Mouse (Mus musculus): Measurements from ENCODE around the gene Nrl. TPM values are rescaled to one million over a fixed set of nuclear protein-coding genes. Genes with fewer than 3 reads are reported as not detected.

Nrl gene
- 0.02 TPM in 1 of 2 replicates, not detected in the other for polyA plus RNA-seq (2012; rRNA removed)

DNA sequence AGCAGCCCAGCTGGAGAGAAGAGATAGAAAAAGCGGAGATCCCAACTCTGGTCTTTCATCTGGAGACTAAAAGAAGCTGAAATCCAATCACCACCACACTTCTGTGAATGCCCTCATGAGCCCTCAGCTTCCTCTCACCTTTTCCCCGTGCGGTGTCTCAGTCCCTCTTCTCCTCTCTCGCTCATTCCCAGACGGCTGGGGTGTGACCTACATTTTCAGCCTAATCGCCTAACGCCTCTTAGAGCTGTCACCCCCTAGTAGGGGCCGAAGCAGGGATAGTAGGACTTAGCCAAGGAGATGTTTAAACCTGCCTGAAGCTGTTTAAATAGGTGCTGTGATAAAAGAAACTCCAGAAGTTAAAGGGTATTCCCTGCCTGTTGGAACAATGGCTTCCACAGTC, at the start of gene Nrl:
TSS of gene Nrl (minus strand) at position 197 of the 400 bp plus-strand sequence.

GRCm38 (mm10) chr14:55560202-55561073, 35.7 kb upstream of the Nrl start, which contains the start of gene A730061H03Rik:
TSS of gene A730061H03Rik (minus strand) at chr14:55560406.

GRCm38 (mm10) chr14:55559799-55560201, 35.0 kb upstream of the Nrl start, which contains the start of gene Dcaf11:
TSS of gene Dcaf11 (plus strand) at chr14:55560006.

GRCm38 (mm10) chr14:55540067-55540786, 15.4 kb upstream of the Nrl start, which contains the start of gene Pck2:
TSS of gene Pck2 (plus strand) at chr14:55540266.

DNA sequence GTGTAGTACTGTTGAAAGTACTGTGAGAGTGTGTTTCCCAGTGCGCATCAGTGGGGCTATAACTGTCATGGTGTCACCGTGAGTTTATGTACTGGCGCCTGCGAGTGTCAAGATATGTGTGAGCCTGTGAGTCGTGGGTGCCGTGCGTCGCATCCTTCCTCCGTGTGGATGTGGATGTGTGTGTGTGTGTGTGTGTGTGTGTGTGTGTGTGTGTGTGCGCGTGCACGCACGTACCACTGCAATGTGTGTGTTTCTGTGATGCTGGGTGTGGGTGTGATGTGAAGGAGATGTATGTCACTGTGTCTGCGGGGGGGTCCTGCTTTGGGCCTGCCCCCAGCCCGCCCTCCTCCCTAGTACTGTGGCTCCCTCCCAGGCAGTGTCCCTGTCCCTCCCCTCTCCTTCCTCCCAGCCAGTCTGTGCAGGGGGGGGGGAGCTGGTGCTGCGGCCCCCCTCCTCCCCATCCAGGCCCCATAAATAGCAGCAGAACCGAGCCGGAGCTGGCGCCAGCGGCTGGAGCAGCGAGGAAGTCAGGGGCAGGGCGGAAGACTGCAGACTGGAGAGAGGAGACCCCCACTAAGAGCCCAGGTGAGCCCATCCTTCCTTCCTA, 14.6 kb downstream of the Nrl start, which contains the start of gene Cpne6:
TSS of gene Cpne6 (plus strand) at position 321 of the 607 bp plus-strand sequence.

DNA sequence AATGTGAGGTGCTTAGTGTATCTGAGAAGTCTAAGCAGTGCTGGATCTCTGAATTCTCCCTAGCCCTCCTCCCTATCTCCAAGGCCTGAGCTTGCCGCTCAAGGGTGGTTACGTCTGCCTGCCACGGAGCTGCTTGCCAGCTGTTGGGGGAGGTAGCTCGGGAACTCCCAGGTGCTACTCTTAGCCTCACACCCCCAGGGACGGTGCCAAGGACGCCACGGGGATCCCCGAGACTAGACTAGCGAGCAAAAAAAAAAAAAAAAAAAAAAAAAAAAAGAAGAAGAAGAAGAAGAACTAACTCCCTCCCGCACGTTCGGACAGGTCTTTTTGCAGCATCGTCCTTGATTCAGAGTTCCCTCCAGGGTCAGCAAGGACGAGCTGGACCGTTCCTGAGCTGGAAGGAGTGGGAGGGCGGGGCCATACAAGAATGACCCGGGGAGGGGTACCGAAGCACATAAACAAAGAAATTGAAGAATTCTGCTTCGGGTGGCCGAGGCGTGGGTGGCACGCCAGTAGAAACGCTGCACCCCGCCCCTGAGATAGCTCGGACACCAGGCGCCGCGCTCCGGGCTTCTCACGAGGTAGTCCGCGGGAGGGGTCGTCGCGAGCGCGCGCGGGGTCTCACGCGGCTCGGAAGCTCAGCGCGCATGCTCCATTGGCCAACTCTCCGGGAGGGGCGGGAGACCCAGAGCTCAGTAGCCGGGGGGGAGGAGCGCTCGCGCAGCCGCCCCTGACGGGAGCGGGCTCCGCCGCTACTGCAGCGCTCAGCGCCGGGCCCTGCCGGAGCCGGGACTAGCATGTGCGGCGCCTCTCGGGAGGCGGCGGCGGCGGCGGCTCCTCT, 34.2 kb downstream of the Nrl start, which contains the start of gene Carmil3:
TSS of gene Carmil3 (plus strand) at position 291 of the 841 bp plus-strand sequence.

GRCm38 (mm10) chr14:55478651-55479599, 45.9 kb downstream of the Nrl start, which contains the start of gene Dhrs4:
TSS of gene Dhrs4 (plus strand) at chr14:55478758.

Other genes starting within 250 kb of the Nrl start
- gene Dhrs4, start 46.2 kb downstream of the Nrl start, polyA plus RNA-seq (2012; rRNA removed), result 85.7 and 88.1 TPM in 2 replicates
- gene Carmil3, start 34.3 kb downstream of the Nrl start, polyA plus RNA-seq (2012; rRNA removed), result 0.83 and 1.2 TPM in 2 replicates
- gene Cpne6, start 14.5 kb downstream of the Nrl start, polyA plus RNA-seq (2012; rRNA removed), result under 0.01 and 0.03 TPM in 2 replicates
- 21.6 and 22.6 TPM in 2 replicates for gene Pck2, start 15.3 kb upstream of the Nrl start, polyA plus RNA-seq (2012; rRNA removed)
- gene Dcaf11, start 35.0 kb upstream of the Nrl start, polyA plus RNA-seq (2012; rRNA removed), result 45.8 and 49.5 TPM in 2 replicates
- gene A730061H03Rik, start 35.4 kb upstream of the Nrl start, polyA plus RNA-seq (2012; rRNA removed), result 0.93 and 1.3 TPM in 2 replicates
- gene Fitm1, start 50.6 kb upstream of the Nrl start, polyA plus RNA-seq (2012; rRNA removed), result 0.30 and 1.00 TPM in 2 replicates
- 89.0 and 93.6 TPM in 2 replicates for gene Psme1, start 53.1 kb upstream of the Nrl start, polyA plus RNA-seq (2012; rRNA removed)
- 14.9 and 16.0 TPM in 2 replicates for gene Emc9, start 60.3 kb upstream of the Nrl start, polyA plus RNA-seq (2012; rRNA removed)
- 87.0 and 89.9 TPM in 2 replicates for gene Psme2, start 66.1 kb upstream of the Nrl start, polyA plus RNA-seq (2012; rRNA removed)
- gene Rnf31, start 66.7 kb upstream of the Nrl start, polyA plus RNA-seq (2012; rRNA removed), result 7.7 and 9.1 TPM in 2 replicates
- 38.3 and 44.8 TPM in 2 replicates for gene Irf9, start 78.6 kb upstream of the Nrl start, polyA plus RNA-seq (2012; rRNA removed)
- 2.3 and 4.0 TPM in 2 replicates for gene Rec8, start 93.1 kb upstream of the Nrl start, polyA plus RNA-seq (2012; rRNA removed)
- 21.5 and 30.6 TPM in 2 replicates for gene Ipo4, start 111.0 kb upstream of the Nrl start, polyA plus RNA-seq (2012; rRNA removed)
- 1.5 TPM in 2 replicates for gene Gm49378, start 112.9 kb upstream of the Nrl start, polyA plus RNA-seq (2012; rRNA removed)
- 27.6 and 31.3 TPM in 2 replicates for gene Tm9sf1, start 118.8 kb upstream of the Nrl start, polyA plus RNA-seq (2012; rRNA removed)
- gene Tssk4, start 125.2 kb upstream of the Nrl start, polyA plus RNA-seq (2012; rRNA removed), result 0.37 and 0.43 TPM in 2 replicates
- gene Mdp1, start 135.5 kb upstream of the Nrl start, polyA plus RNA-seq (2012; rRNA removed), result 12.1 and 12.3 TPM in 2 replicates
- gene Gmpr2, start 147.0 kb upstream of the Nrl start, polyA plus RNA-seq (2012; rRNA removed), result 13.9 and 15.5 TPM in 2 replicates
- 132 and 150 TPM in 2 replicates for gene Nedd8, start 147.1 kb upstream of the Nrl start, polyA plus RNA-seq (2012; rRNA removed)
- 10.4 and 12.1 TPM in 2 replicates for gene Tinf2, start 156.8 kb upstream of the Nrl start, polyA plus RNA-seq (2012; rRNA removed)
- gene Tgm1, start 188.9 kb upstream of the Nrl start, polyA plus RNA-seq (2012; rRNA removed), result 9.0 and 11.1 TPM in 2 replicates
- gene Rabggta, start 197.3 kb upstream of the Nrl start, polyA plus RNA-seq (2012; rRNA removed), result 22.7 and 23.3 TPM in 2 replicates
- gene Dhrs1, start 220.7 kb upstream of the Nrl start, polyA plus RNA-seq (2012; rRNA removed), result 48.3 and 54.5 TPM in 2 replicates
- gene Nop9, start 220.7 kb upstream of the Nrl start, polyA plus RNA-seq (2012; rRNA removed), result 10.4 and 10.6 TPM in 2 replicates
- gene Cideb, start 233.5 kb upstream of the Nrl start, polyA plus RNA-seq (2012; rRNA removed), result 155 and 165 TPM in 2 replicates
- gene Ltb4r2, start 236.4 kb upstream of the Nrl start, polyA plus RNA-seq (2012; rRNA removed), result 0.85 and 1.1 TPM in 2 replicates
- gene Ltb4r1, start 241.0 kb upstream of the Nrl start, polyA plus RNA-seq (2012; rRNA removed), result 10.9 and 15.1 TPM in 2 replicates

Measured in liver, embryonic 18 days (tissue).